Mouse (Mus musculus) spleen, adult 2 months (tissue): ENCODE data around the gene P2rx1. TPM values are rescaled to one million over a fixed set of nuclear protein-coding genes. Genes with fewer than 3 reads are reported as not detected.

ENCODE experiments used
- DNase-seq, 2 experiments: peaks; one replicate each; pipeline versions ENCODE4 v3.0.0 to v3.0.0-alpha.2; 2012 to 2021; ENCODE audit warnings: low spot score in 2 of 2, low read depth in 1 of 2
- H3K27ac ChIP-seq: fragments of 200-500 bp; 2 replicates; pipeline ENCODE4 v1.5.1; 2012; ENCODE audit warnings: low read length, inconsistent platforms; ENCODE audit not compliant: insufficient read depth
- H3K27me3 ChIP-seq: fragments of 200-500 bp; 2 replicates; pipeline ENCODE4 v1.6.1; 2012; ENCODE audit warnings: mild to moderate bottlenecking, moderate library complexity, low read length, inconsistent platforms; ENCODE audit not compliant: control insufficient read depth, insufficient read depth
- H3K36me3 ChIP-seq: fragments of 200-500 bp; 2 replicates; pipeline ENCODE4 v1.6.1; 2012; ENCODE audit warnings: mild to moderate bottlenecking, low read length, inconsistent platforms; ENCODE audit not compliant: control insufficient read depth, insufficient read depth
- H3K4me1 ChIP-seq: fragments of 200-500 bp; 2 replicates; pipeline ENCODE4 v1.6.1; 2011; ENCODE audit warnings: inconsistent platforms; ENCODE audit not compliant: control insufficient read depth, insufficient read depth, insufficient read length
- H3K4me3 ChIP-seq: fragments of 200-500 bp; 2 replicates; pipeline ENCODE4 v1.5.1; 2011; ENCODE audit warnings: mild to moderate bottlenecking, inconsistent platforms; ENCODE audit not compliant: insufficient read depth, insufficient read length; ENCODE audit errors: extremely low read depth
- CTCF ChIP-seq: fragments of 200-500 bp; IDR thresholded peaks from 2 replicates; pipeline ENCODE4 v1.5.1; 2011; ENCODE audit warnings: mild to moderate bottlenecking, inconsistent platforms; ENCODE audit not compliant: insufficient read depth, insufficient read length, insufficient replicate concordance; ENCODE audit errors: extremely low read depth
- POLR2A ChIP-seq: fragments of 200-500 bp; IDR thresholded peaks from 2 replicates; pipeline ENCODE4 v1.6.1; 2011; ENCODE audit warnings: low read depth, low read length, inconsistent platforms
- WGBS: fragments of 180-500 bp; shearing (Covaris S2); methylation state at CpG from one replicate; pipeline ENCODE4 v1.1.7; 2018; 5-methylcytosine and 5-hydroxymethylcytosine counted together
- polyA plus RNA-seq: library from polyadenylated mRNA; depleted of rRNA; stranded (reverse); fragments of >200 nt; gene quantifications from 2 replicates; pipeline ENCODE4 v1.2.3, GENCODE M21; 2012

Gene P2rx1
- polyA plus RNA-seq, 1 experiment = 14.3 TPM

DNA sequence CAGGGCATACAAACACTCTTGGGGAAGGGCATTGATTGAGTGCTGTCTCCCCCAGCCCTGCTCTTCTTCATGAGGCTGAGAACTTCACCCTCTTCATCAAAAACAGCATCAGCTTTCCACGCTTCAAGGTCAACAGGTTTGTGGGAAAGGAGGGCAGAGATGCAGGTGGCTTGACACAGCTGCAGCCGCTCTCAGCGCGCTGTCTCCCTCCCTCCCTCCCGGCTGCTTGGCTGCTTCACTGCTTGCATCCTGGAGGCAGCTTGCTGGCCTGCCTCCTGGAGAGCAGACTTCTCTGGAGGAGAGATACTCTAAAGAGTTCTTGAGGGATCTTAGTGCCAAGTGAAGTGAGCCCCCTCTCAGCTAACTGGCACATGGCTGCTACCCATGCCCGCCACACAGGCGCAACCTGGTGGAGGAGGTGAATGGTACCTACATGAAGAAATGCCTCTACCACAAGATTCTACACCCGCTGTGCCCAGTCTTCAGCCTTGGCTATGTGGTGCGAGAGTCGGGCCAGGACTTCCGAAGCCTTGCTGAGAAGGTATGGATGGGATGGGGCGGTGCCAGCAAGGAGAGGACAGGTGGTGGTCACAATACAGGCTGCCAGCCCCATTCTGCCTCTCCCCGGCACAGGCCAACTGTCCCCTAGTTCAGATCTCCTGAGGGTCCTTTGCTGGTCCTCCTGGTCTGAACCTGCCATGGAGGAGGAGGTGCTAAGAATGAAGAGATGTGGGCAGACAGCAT, 10.8 kb downstream of the P2rx1 start:
- no peak for DNase-seq
- 81% methylated on average over 13 of the region's 13 CpGs for WGBS
- TF ChIP-seq POLR2A (no peak), CTCF (no peak)

DNA sequence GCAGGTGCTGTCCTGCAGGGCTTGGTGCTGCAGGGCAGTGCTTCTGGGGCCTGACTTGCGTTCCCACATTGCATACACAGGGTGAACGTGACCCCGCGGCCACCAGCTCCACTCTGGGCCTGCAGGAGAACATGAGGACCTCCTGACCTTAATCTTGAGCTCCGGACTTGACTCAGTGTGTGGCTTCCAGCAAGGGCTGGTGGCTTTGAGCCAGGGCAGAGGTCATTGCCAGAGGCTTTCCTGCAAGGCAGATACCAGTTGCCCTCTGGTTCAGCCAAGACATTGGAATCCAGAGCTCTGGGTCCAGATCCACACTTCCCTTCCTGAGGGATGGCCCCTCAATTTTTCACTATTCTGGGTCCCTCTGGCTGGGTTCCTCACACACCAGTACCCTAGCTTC, 15.1 kb downstream of the P2rx1 start:
- TF ChIP-seq CTCF = no peak
- no peak for TF ChIP-seq POLR2A
- Histone ChIP-seq H3K27ac (no peak overlapping the region), H3K27me3 (no peaks in the 10 kb centered on the region), H3K4me3 (no peak overlapping the region), H3K36me3 (no peaks in the 10 kb centered on the region), H3K4me1 (peaks cover 6% of the 10 kb centered on the region)
- no peak for DNase-seq
- whole genome bisulfite sequencing = 83% methylated on average over 5 of the region's 5 CpGs

More for the DNA sequence above, 10.8 kb downstream of the P2rx1 start:
- H3K27me3 ChIP-seq = no peaks in the 10 kb centered on the region
- H3K36me3 ChIP-seq = no peaks in the 10 kb centered on the region
- no peak overlapping the region for H3K4me3 ChIP-seq
- no peak overlapping the region for H3K27ac ChIP-seq
- H3K4me1 ChIP-seq = no peaks in the 10 kb centered on the region; the same call in 1 of the 2 replicates

DNA sequence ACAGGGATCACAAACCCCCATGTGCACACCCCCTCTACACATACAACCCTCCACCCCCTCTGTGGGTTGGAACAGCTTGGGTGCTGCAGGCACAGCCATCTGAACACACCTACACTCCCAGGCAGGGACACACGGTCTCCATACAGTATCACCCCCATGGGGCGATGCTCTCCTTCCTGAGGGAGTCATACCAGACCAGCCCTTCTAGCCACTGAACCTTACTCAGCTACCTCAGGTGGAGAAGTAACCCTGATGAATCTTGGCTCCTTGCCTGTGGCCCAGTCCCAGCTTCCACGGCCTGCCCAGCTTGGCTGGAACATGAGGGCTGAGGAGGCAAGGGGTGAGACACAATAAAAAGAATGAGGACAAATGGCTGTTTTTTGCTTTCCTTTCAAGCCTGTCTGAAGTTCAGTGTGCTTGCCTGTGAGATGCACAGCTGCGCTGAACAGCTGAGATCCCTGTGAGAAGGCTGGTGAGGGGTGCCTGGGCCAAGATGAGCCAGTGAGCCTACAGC, 16.0 kb downstream of the P2rx1 start:
- Histone ChIP-seq H3K27me3 (no peaks in the 10 kb centered on the region; the same call in 1 of the 2 replicates), H3K4me1 (peaks cover 10% of the 10 kb centered on the region), H3K4me3 (no peak overlapping the region), H3K36me3 (no peaks in the 10 kb centered on the region), H3K27ac (no peak overlapping the region)
- 82% methylated on average over 4 of the region's 4 CpGs for WGBS
- no peak for DNase-seq
- TF ChIP-seq CTCF (no peak), POLR2A (no peak)

DNA sequence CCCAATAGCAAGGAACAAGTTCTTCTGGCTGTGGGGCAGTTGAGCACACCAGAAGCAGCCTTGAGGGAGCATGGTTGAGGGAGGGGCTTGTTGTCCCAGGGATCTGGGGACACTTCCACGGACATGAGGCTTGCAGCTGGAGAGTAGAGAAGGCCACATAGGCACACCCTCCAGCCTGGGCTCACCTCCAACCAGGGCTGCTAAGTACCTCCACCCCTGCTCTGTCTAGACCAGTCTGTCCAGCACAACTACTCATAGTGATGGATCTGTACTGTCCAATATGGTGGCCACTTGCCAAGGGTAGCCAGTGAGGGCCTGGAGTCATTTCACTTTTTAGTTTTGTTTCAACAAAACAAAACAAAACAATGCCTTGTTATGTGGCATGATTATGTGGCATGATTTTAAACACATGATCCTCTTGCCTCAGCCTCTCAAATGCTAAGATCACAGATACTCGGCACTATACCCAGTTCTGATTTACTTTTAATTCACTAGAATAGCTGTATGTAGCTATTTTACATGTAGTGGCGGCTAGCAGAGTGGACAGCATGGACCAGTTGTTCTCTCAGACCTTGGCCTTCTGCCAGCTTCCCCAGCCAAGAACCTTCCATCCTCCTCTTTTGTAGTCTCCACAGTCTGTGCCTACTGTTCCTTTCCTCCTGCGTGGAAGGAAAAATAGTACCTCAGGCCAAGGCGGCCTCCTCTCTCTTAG, 16.6 kb downstream of the P2rx1 start:
- no peaks in the 10 kb centered on the region for H3K36me3 ChIP-seq
- no peak for TF ChIP-seq POLR2A
- 82% methylated on average over 5 of the region's 5 CpGs for WGBS
- no peaks in the 10 kb centered on the region; the same call in 1 of the 2 replicates for H3K27me3 ChIP-seq
- H3K4me3 ChIP-seq = no peak overlapping the region
- peaks cover 10% of the 10 kb centered on the region for H3K4me1 ChIP-seq
- no peak overlapping the region for H3K27ac ChIP-seq
- no peak for DNase-seq

DNA sequence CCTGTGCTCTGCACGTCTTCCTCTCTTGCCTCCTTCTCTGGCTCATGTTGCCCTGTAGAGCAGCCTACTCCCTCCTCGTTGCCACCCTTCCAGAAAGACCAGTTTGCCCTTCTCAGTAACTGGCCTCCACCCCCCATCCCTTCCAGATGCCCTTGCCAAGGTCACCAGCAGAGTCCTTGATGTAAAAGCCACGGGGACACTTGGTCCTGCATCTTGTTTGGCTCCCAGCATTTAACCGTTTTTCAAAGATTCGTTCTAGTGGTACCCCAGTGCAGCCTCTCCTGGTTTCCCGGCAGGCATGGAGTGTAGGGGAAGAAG, 17.2 kb downstream of the P2rx1 start:
- 85% methylated on average over 6 of the region's 6 CpGs for WGBS
- no peak overlapping the region for H3K4me3 ChIP-seq
- no peaks in the 10 kb centered on the region; the same call in 1 of the 2 replicates for H3K27me3 ChIP-seq
- DNase-seq = no peak
- peaks cover 10% of the 10 kb centered on the region for H3K4me1 ChIP-seq
- TF ChIP-seq POLR2A (no peak), CTCF (no peak)
- H3K36me3 ChIP-seq = no peaks in the 10 kb centered on the region
- H3K27ac ChIP-seq = no peak overlapping the region

DNA sequence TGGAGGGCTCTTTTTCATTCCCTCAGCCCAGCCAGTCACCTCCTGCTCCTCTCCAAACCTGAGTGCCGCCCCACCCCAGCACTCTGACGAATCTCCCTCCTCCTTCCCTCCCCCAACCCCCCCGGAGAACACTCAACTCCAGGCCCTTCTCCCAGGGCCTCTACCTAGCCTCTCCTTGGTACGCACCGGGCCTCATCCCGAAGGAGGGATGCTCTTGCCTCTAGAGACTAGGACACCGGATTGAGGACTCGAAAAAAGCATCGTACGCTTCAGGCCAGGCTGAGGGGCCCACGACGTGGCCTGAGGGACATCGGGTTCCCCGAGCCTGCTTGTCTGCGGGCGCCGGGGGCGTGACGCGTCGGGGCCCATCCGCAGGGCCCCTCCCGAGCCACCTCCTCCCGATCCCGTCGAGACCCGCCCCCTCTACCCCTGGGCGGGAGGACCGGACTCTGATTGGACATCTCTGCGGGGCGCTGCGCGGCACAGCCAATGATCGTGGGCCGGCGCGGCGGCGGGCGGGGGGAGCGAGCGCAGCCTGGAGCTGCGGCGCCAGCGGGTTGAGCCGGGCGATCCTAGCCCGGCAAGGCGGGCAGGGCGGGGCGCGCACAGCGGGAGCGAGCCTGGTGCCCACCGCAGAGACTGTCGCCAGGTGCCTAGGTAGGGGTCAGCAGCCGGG, 19.7 kb downstream of the P2rx1 start, which contains the start of gene Camkk1:
Gene Camkk1, plus strand, starts transcription at position 538 of the 676 bp plus-strand sequence.
- 4% methylated on average over 56 of the region's 57 CpGs for WGBS
- DNase-seq = peak; percentile 61 to 87
- peaks cover 18% of the 10 kb centered on the region for H3K4me1 ChIP-seq
- no peaks in the 10 kb centered on the region; the same call in 1 of the 2 replicates for H3K27me3 ChIP-seq
- no peaks in the 10 kb centered on the region for H3K36me3 ChIP-seq
- TF ChIP-seq CTCF = no peak
- no peak for TF ChIP-seq POLR2A
- peak within 1 kb of the TSS; percentile 66 for H3K4me3 ChIP-seq
- H3K27ac ChIP-seq = no peak within 1 kb of the TSS
